Mouse (Mus musculus) bone marrow macrophage, adult 2 months (primary cell): ENCODE measurements at regions not wholly inside any gene's neighbourhood (a gene's known extent, or its start where the extent isn't known, plus 50 kb on each side); places are given as distances from the start of the nearest gene placed in this dataset.

Source experiments
- CTCF ChIP-seq: IDR thresholded peaks from 2 replicates; pipeline ENCODE4 v1.5.1; 2012; ENCODE audit warnings: low read depth, mild to moderate bottlenecking, low read length, moderate library complexity
- POLR2A ChIP-seq: IDR thresholded peaks from 2 replicates; pipeline ENCODE4 v1.6.1; 2012; ENCODE audit warnings: mild to moderate bottlenecking, low read depth, low read length, borderline replicate concordance

GRCm38 (mm10) chr2:10826134-10826767, 345.7 kb upstream of the Prkcq start:
- TF ChIP-seq CTCF (no peak), POLR2A (no peak)
